Mouse (Mus musculus): ENCODE data around the gene Smok3b. TPM values are rescaled to one million over a fixed set of nuclear protein-coding genes. Genes with fewer than 3 reads are reported as not detected.
"Not testable (repeated sequence)": the region's sequence is repeated elsewhere in the genome, so short reads cannot be mapped to it uniquely, and the experiment has no call there.

Gene Smok3b
- polyA plus RNA-seq, 1 experiment from 2014 or later, result not detected

GRCm38 (mm10) chr5:137981300-137981699, 39.9 kb upstream of the Smok3b start, which contains the start of gene Azgp1:
TSS of gene Azgp1 (plus strand) at chr5:137981520.
- H3K27ac ChIP-seq (ENCODE audit: low read length), result no peak within 1 kb of the TSS
- no peak within 1 kb of the TSS for H3K4me3 ChIP-seq (ENCODE audit: low read depth, low read length)
- 49% methylated on average over 4 of the region's 4 CpGs for WGBS
- H3K9me3 ChIP-seq (ENCODE audit: low read length), result no peaks in the 10 kb centered on the region
- no peak for ATAC-seq
- H3K36me3 ChIP-seq (ENCODE audit: insufficient read depth, low read length), result no peaks in the 10 kb centered on the region
- H3K9ac ChIP-seq (replicated peaks; ENCODE audit: low read depth), result no peak within 1 kb of the TSS
- no peaks in the 10 kb centered on the region for H3K4me1 ChIP-seq (ENCODE audit: insufficient read depth, low read depth, low read length)
- no peak for DNase-seq (ENCODE audit: low spot score)
- H3K4me2 ChIP-seq (replicated peaks; ENCODE audit: low read depth, low read length), result no peak within 1 kb of the TSS
- TF ChIP-seq CTCF (IDR thresholded peaks at IDR 0.05) (no peak), EP300 (IDR thresholded peaks at IDR 0.05) (no peak)
- H3K27me3 ChIP-seq (replicated peaks; ENCODE audit: insufficient read depth, low read length), result no peaks in the 10 kb centered on the region

GRCm38 (mm10) chr5:137986351-137986750, 34.9 kb upstream of the Smok3b start:
- Histone ChIP-seq H3K4me1 (ENCODE audit: insufficient read depth, low read depth, low read length) (no peaks in the 10 kb centered on the region), H3K36me3 (ENCODE audit: insufficient read depth, low read length) (no peaks in the 10 kb centered on the region), H3K27ac (ENCODE audit: low read length) (no peak overlapping the region), H3K27me3 (replicated peaks; ENCODE audit: insufficient read depth, low read length) (no peaks in the 10 kb centered on the region), H3K9ac (replicated peaks; ENCODE audit: low read depth) (no peak overlapping the region), H3K9me3 (ENCODE audit: low read length) (no peaks in the 10 kb centered on the region), H3K4me2 (replicated peaks; ENCODE audit: low read depth, low read length) (no peak overlapping the region), H3K4me3 (ENCODE audit: low read depth, low read length) (no peak overlapping the region)
- DNase-seq (ENCODE audit: low spot score) (no peak), ATAC-seq (no peak)
- 74% methylated on average over 1 of the region's 1 CpGs for WGBS
- TF ChIP-seq CTCF (IDR thresholded peaks at IDR 0.05), result no peak
- no peak for TF ChIP-seq EP300 (IDR thresholded peaks at IDR 0.05)

GRCm38 (mm10) chr5:138009437-138009836, 11.8 kb upstream of the Smok3b start:
- Histone ChIP-seq H3K27ac (ENCODE audit: low read length) (no peak overlapping the region), H3K4me3 (ENCODE audit: low read depth, low read length) (no peak overlapping the region), H3K9me3 (ENCODE audit: low read length) (no peaks in the 10 kb centered on the region), H3K4me1 (ENCODE audit: insufficient read depth, low read depth, low read length) (no peaks in the 10 kb centered on the region), H3K4me2 (replicated peaks; ENCODE audit: low read depth, low read length) (no peak overlapping the region), H3K9ac (replicated peaks; ENCODE audit: low read depth) (no peak overlapping the region), H3K27me3 (replicated peaks; ENCODE audit: insufficient read depth, low read length) (no peaks in the 10 kb centered on the region), H3K36me3 (ENCODE audit: insufficient read depth, low read length) (no peaks in the 10 kb centered on the region)
- TF ChIP-seq EP300 (IDR thresholded peaks at IDR 0.05) (no peak), CTCF (IDR thresholded peaks at IDR 0.05) (no peak)
- no peak for ATAC-seq
- WGBS, result 86% methylated on average over 5 of the region's 5 CpGs
- DNase-seq (ENCODE audit: low spot score), result no peak

GRCm38 (mm10) chr5:138012382-138012781, 8.8 kb upstream of the Smok3b start:
- TF ChIP-seq CTCF (IDR thresholded peaks at IDR 0.05), result no peak
- TF ChIP-seq EP300 (IDR thresholded peaks at IDR 0.05), result no peak
- no peak overlapping the region for H3K4me3 ChIP-seq (ENCODE audit: low read depth, low read length)
- no peak for ATAC-seq
- no peak for DNase-seq (ENCODE audit: low spot score)
- H3K9ac ChIP-seq (replicated peaks; ENCODE audit: low read depth), result no peak overlapping the region
- no peaks in the 10 kb centered on the region for H3K27me3 ChIP-seq (replicated peaks; ENCODE audit: insufficient read depth, low read length)
- H3K9me3 ChIP-seq (ENCODE audit: low read length), result no peaks in the 10 kb centered on the region
- 73% methylated on average over 5 of the region's 5 CpGs for WGBS
- H3K4me1 ChIP-seq (ENCODE audit: insufficient read depth, low read depth, low read length), result no peaks in the 10 kb centered on the region
- H3K4me2 ChIP-seq (replicated peaks; ENCODE audit: low read depth, low read length), result no peak overlapping the region
- no peaks in the 10 kb centered on the region for H3K36me3 ChIP-seq (ENCODE audit: insufficient read depth, low read length)
- H3K27ac ChIP-seq (ENCODE audit: low read length), result no peak overlapping the region

- no peak for TF ChIP-seq EP300 (IDR thresholded peaks at IDR 0.05)
- TF ChIP-seq CTCF (IDR thresholded peaks at IDR 0.05), result no peak
- Histone ChIP-seq H3K27me3 (replicated peaks; ENCODE audit: insufficient read depth, low read length) (no peaks in the 10 kb centered on the region), H3K36me3 (ENCODE audit: insufficient read depth, low read length) (no peaks in the 10 kb centered on the region), H3K9ac (replicated peaks; ENCODE audit: low read depth) (no peak overlapping the region), H3K4me3 (ENCODE audit: low read depth, low read length) (no peak overlapping the region), H3K9me3 (ENCODE audit: low read length) (no peaks in the 10 kb centered on the region), H3K4me2 (replicated peaks; ENCODE audit: low read depth, low read length) (no peak overlapping the region), H3K27ac (ENCODE audit: low read length) (no peak overlapping the region), H3K4me1 (ENCODE audit: insufficient read depth, low read depth, low read length) (no peaks in the 10 kb centered on the region)
- 74% methylated on average over 2 of the region's 2 CpGs for WGBS
- ATAC-seq, result no peak
- DNase-seq (ENCODE audit: low spot score), result no peak
Measured at GRCm38 (mm10) chr5:138016530-138016929, 4.7 kb upstream of the Smok3b start.

GRCm38 (mm10) chr5:138016997-138017396, 4.2 kb upstream of the Smok3b start:
- Histone ChIP-seq H3K27ac (ENCODE audit: low read length) (no peak overlapping the region), H3K27me3 (replicated peaks; ENCODE audit: insufficient read depth, low read length) (no peaks in the 10 kb centered on the region), H3K4me3 (ENCODE audit: low read depth, low read length) (no peak overlapping the region), H3K36me3 (ENCODE audit: insufficient read depth, low read length) (no peaks in the 10 kb centered on the region), H3K4me2 (replicated peaks; ENCODE audit: low read depth, low read length) (no peak overlapping the region), H3K9me3 (ENCODE audit: low read length) (no peaks in the 10 kb centered on the region), H3K9ac (replicated peaks; ENCODE audit: low read depth) (no peak overlapping the region), H3K4me1 (ENCODE audit: insufficient read depth, low read depth, low read length) (no peaks in the 10 kb centered on the region)
- DNase-seq (ENCODE audit: low spot score) (no peak), ATAC-seq (no peak)
- TF ChIP-seq EP300 (IDR thresholded peaks at IDR 0.05) (no peak), CTCF (IDR thresholded peaks at IDR 0.05) (no peak)

GRCm38 (mm10) chr5:138019577-138019976, 1.7 kb upstream of the Smok3b start:
- not testable (repeated sequence) for H3K4me2 ChIP-seq (replicated peaks; ENCODE audit: low read depth, low read length); DNase-seq (ENCODE audit: low spot score); H3K4me3 ChIP-seq (ENCODE audit: low read depth, low read length); H3K27ac ChIP-seq (ENCODE audit: low read length); H3K36me3 ChIP-seq (ENCODE audit: insufficient read depth, low read length); ATAC-seq; H3K9me3 ChIP-seq (ENCODE audit: low read length); H3K9ac ChIP-seq (replicated peaks; ENCODE audit: low read depth); H3K4me1 ChIP-seq (ENCODE audit: insufficient read depth, low read depth, low read length); H3K27me3 ChIP-seq (replicated peaks; ENCODE audit: insufficient read depth, low read length)
- WGBS, result 79% methylated on average over 3 of the region's 4 CpGs

- H3K27me3 ChIP-seq (replicated peaks; ENCODE audit: insufficient read depth, low read length); H3K4me3 ChIP-seq (ENCODE audit: low read depth, low read length); H3K27ac ChIP-seq (ENCODE audit: low read length); H3K36me3 ChIP-seq (ENCODE audit: insufficient read depth, low read length); DNase-seq (ENCODE audit: low spot score); H3K9me3 ChIP-seq (ENCODE audit: low read length); H3K9ac ChIP-seq (replicated peaks; ENCODE audit: low read depth); H3K4me2 ChIP-seq (replicated peaks; ENCODE audit: low read depth, low read length); ATAC-seq; H3K4me1 ChIP-seq (ENCODE audit: insufficient read depth, low read depth, low read length): not testable (repeated sequence)
- no CpG with 5 or more reads among the region's 5 CpGs for WGBS
Measured at GRCm38 (mm10) chr5:138052894-138053293, 31.7 kb downstream of the Smok3b start, which contains the start of gene Smok3c. TSS of gene Smok3c (plus strand) at chr5:138053194.
